Mouse (Mus musculus): Measurements from ENCODE around the gene Hspa1l.

GRCm38 (mm10) chr17:34928841-34929240, 43.7 kb upstream of the Hspa1l start:
- TF ChIP-seq CTCF (IDR thresholded peaks at IDR 0.05; ENCODE audit: insufficient read depth, low read depth, low read length) (no peak), POLR2A (IDR thresholded peaks at IDR 0.05; ENCODE audit: insufficient read depth, low read depth, low read length) (no peak)
